Mouse (Mus musculus): ENCODE results near the gene Pold4. TPM values are rescaled to one million over a fixed set of nuclear protein-coding genes. Genes with fewer than 3 reads are reported as not detected.
A peak's percentile ranks its signal among the peaks of the same experiment; 100 is the strongest.

Pold4 gene
- polyA plus RNA-seq, 1 experiment: 38.9 TPM

GRCm38 (mm10) chr19:4279487-4279886 lies 47.8 kb downstream of the Pold4 start:
- Histone ChIP-seq H3K4me1 (ENCODE audit: control insufficient read depth, insufficient read depth, low read length) (peaks cover 3% of the 10 kb centered on the region; the same call in 1 of the 2 replicates), H3K4me3 (ENCODE audit: insufficient read depth, low read length) (no peak overlapping the region), H3K27ac (ENCODE audit: insufficient read depth, low read length) (no peak overlapping the region)
- TF ChIP-seq POLR2A (IDR thresholded peaks at IDR 0.05; ENCODE audit: extremely low read depth, insufficient read depth, low read length): no peak
- peak; percentile 21; the same call in 1 of the 2 replicates for TF ChIP-seq CTCF (IDR thresholded peaks at IDR 0.05; ENCODE audit: extremely low read depth, insufficient read depth, low read length)

- Histone ChIP-seq H3K4me1 (ENCODE audit: control insufficient read depth, insufficient read depth, low read length) (peaks cover 3% of the 10 kb centered on the region; the same call in 1 of the 2 replicates), H3K4me3 (ENCODE audit: insufficient read depth, low read length) (no peak overlapping the region), H3K27ac (ENCODE audit: insufficient read depth, low read length) (no peak overlapping the region)
- no peak for TF ChIP-seq POLR2A (IDR thresholded peaks at IDR 0.05; ENCODE audit: extremely low read depth, insufficient read depth, low read length)
- TF ChIP-seq CTCF (IDR thresholded peaks at IDR 0.05; ENCODE audit: extremely low read depth, insufficient read depth, low read length): no peak
Observed at GRCm38 (mm10) chr19:4280425-4280824, 48.7 kb downstream of the Pold4 start.

GRCm38 (mm10) chr19:4282898-4283553 lies 51.3 kb downstream of the Pold4 start, which contains the start of gene Ankrd13d:
Ankrd13d (minus strand) TSS chr19:4283137.
- 0 out of 2 replicates have a peak, but pooled peaks cover 3% of the 10 kb centered on the region for H3K4me1 ChIP-seq (ENCODE audit: control insufficient read depth, insufficient read depth, low read length)
- peak; percentile 52 for TF ChIP-seq CTCF (IDR thresholded peaks at IDR 0.05; ENCODE audit: extremely low read depth, insufficient read depth, low read length)
- peak; percentile 37; the same call in 1 of the 2 replicates for TF ChIP-seq POLR2A (IDR thresholded peaks at IDR 0.05; ENCODE audit: extremely low read depth, insufficient read depth, low read length)

More at GRCm38 (mm10) chr19:4282898-4283553, 51.3 kb downstream of the Pold4 start, which contains the start of gene Ankrd13d:
- H3K27ac ChIP-seq (ENCODE audit: insufficient read depth, low read length): peak within 1 kb of the TSS; percentile 51; the same call in 1 of the 2 replicates
- H3K4me3 ChIP-seq (ENCODE audit: insufficient read depth, low read length): peak within 1 kb of the TSS; percentile 53

Other genes starting within 250 kb of the Pold4 start
- 4.1 and 4.6 TPM in 2 replicates for gene Acy3, start 245.3 kb upstream of the Pold4 start, polyA plus RNA-seq (2012; rRNA removed)
- not detected in 2 replicates for gene Tbx10, start 239.1 kb upstream of the Pold4 start, polyA plus RNA-seq (2012; rRNA removed)
- gene Nudt8, start 231.3 kb upstream of the Pold4 start, polyA plus RNA-seq (2012; rRNA removed): 4.7 and 7.6 TPM in 2 replicates
- gene Gm49405, start 231.3 kb upstream of the Pold4 start, polyA plus RNA-seq (2012; rRNA removed): 3.1 and 3.2 TPM in 2 replicates
- 9.4 and 11.7 TPM in 2 replicates for gene Doc2g, start 228.6 kb upstream of the Pold4 start, polyA plus RNA-seq (2012; rRNA removed)
- 260 and 262 TPM in 2 replicates for gene Ndufv1, start 219.1 kb upstream of the Pold4 start, polyA plus RNA-seq (2012; rRNA removed)
- gene Gstp1, start 193.9 kb upstream of the Pold4 start, polyA plus RNA-seq (2012; rRNA removed): 511 and 557 TPM in 2 replicates
- gene Gstp2, start 185.9 kb upstream of the Pold4 start, polyA plus RNA-seq (2012; rRNA removed): 11.7 and 12.9 TPM in 2 replicates
- gene Gstp3, start 172.3 kb upstream of the Pold4 start, polyA plus RNA-seq (2012; rRNA removed): not detected in 2 replicates
- not detected in 2 replicates for gene Cabp2, start 150.3 kb upstream of the Pold4 start, polyA plus RNA-seq (2012; rRNA removed)
- gene Cdk2ap2, start 134.7 kb upstream of the Pold4 start, polyA plus RNA-seq (2012; rRNA removed): 44.3 and 47.3 TPM in 2 replicates
- gene Pitpnm1, start 131.9 kb upstream of the Pold4 start, polyA plus RNA-seq (2012; rRNA removed): 293 and 340 TPM in 2 replicates
- gene Aip, start 106.0 kb upstream of the Pold4 start, polyA plus RNA-seq (2012; rRNA removed): 167 and 180 TPM in 2 replicates
- gene Gpr152, start 92.1 kb upstream of the Pold4 start, polyA plus RNA-seq (2012; rRNA removed): 0.04 TPM in 2 replicates
- 0.08 and 0.17 TPM in 2 replicates for gene Cabp4, start 87.9 kb upstream of the Pold4 start, polyA plus RNA-seq (2012; rRNA removed)
- 207 and 236 TPM in 2 replicates for gene Coro1b, start 83.3 kb upstream of the Pold4 start, polyA plus RNA-seq (2012; rRNA removed)
- 1.3 and 1.6 TPM in 2 replicates for gene Ptprcap, start 78.3 kb upstream of the Pold4 start, polyA plus RNA-seq (2012; rRNA removed)
- 79.5 and 91.7 TPM in 2 replicates for gene Rps6kb2, start 68.5 kb upstream of the Pold4 start, polyA plus RNA-seq (2012; rRNA removed)
- gene Carns1, start 56.4 kb upstream of the Pold4 start, polyA plus RNA-seq (2012; rRNA removed): 13.4 and 21.4 TPM in 2 replicates
- gene Tbc1d10c, start 40.6 kb upstream of the Pold4 start, polyA plus RNA-seq (2012; rRNA removed): 2.2 and 2.4 TPM in 2 replicates
- gene Ppp1ca, start 39.8 kb upstream of the Pold4 start, polyA plus RNA-seq (2012; rRNA removed): 385 and 421 TPM in 2 replicates
- 17.3 and 18.4 TPM in 2 replicates for gene Rad9a, start 30.2 kb upstream of the Pold4 start, polyA plus RNA-seq (2012; rRNA removed)
- 2.4 and 2.8 TPM in 2 replicates for gene Clcf1, start 17.7 kb upstream of the Pold4 start, polyA plus RNA-seq (2012; rRNA removed)
- gene AC109138.7, start 17.5 kb upstream of the Pold4 start, polyA plus RNA-seq (2012; rRNA removed): not detected in 2 replicates
- gene Ssh3, start 37.3 kb downstream of the Pold4 start, polyA plus RNA-seq (2012; rRNA removed): 148 and 177 TPM in 2 replicates
- gene Ankrd13d, start 51.2 kb downstream of the Pold4 start, polyA plus RNA-seq (2012; rRNA removed): 76.1 and 85.9 TPM in 2 replicates
- gene Grk2, start 74.3 kb downstream of the Pold4 start, polyA plus RNA-seq (2012; rRNA removed): 220 and 239 TPM in 2 replicates
- 66.1 and 66.2 TPM in 2 replicates for gene Kdm2a, start 166.4 kb downstream of the Pold4 start, polyA plus RNA-seq (2012; rRNA removed)
- 1.3 TPM in 2 replicates for gene Rhod, start 207.5 kb downstream of the Pold4 start, polyA plus RNA-seq (2012; rRNA removed)
- 24.6 and 26.4 TPM in 2 replicates for gene Syt12, start 245.5 kb downstream of the Pold4 start, polyA plus RNA-seq (2012; rRNA removed)

Data from cortical plate, adult 2 months (tissue).